ENCODE assay signal across 8 mouse cellular contexts in the genomic region with DNA sequence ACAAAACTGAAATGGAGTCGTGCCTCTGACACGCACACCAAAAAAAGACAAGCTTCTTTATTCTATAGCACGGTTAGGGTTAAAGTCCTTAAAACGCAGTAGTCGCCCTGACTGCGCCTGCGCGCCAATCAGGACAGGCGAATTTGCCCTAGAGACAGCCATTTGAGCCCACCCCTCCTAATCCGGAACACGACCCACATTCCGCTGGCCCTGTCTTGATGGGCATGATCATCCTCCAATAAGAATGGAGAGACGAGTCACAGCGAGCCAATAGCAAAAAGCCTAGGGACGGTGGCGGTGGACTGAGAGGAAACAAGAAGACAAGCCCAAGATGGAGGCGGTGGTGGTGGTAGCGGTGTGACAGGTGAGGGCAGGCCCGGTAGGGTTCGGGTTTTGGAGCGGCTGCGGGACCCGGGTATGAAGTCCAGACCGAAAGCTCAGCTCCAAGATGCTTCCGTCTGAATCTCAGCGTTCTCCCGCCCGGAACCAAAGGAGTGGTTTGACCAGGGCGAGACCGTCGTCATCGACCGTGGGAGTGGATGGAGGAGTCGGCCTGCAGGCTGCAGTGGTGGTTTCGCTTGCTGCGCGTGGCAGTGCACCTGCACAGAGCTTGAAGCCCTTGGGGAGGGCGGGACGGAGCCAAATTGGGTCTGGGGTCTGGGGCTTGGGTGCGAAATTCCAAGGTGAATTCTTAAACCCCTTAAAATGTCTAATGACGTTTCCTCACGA. TPM values are rescaled to one million over a fixed set of nuclear protein-coding genes. Genes with fewer than 3 reads are reported as not detected.
DNase-seq lines count a peak whose midpoint lies in the region; ATAC-seq and TF ChIP-seq lines count a peak whose summit lies in the region.

No protein-coding gene starts in this region.

- H3K9ac ChIP-seq in kidney, embryonic 14.5 days (ENCODE audit: low read depth, low read length): peak overlapping the region; percentile 56
- peak overlapping the region; percentile 58 for H3K9ac ChIP-seq in limb, embryonic 15.5 days

- no peak for TF ChIP-seq CTCF in bone marrow macrophage, adult 2 months (IDR thresholded peaks at IDR 0.05; ENCODE audit: low read depth, low read length)
- TF ChIP-seq CTCF in embryonic fibroblast, embryonic 13.5 days (IDR thresholded peaks at IDR 0.05; ENCODE audit: borderline replicate concordance, insufficient read depth, low read length): no peak

- H3K9me3 ChIP-seq in kidney, embryonic 14.5 days (ENCODE audit: control insufficient read depth, low read length): no peaks in the 10 kb centered on the region
- no peaks in the 10 kb centered on the region for H3K9me3 ChIP-seq in limb, embryonic 15.5 days

- DNase-seq in A20 (ENCODE audit: low read depth, low spot score): peak; percentile 93
- DNase-seq in heart, adult 9 months (ENCODE audit: low spot score in 2 of 2): peak; percentile 96 to 98
- peak; percentile 78 to 84 for DNase-seq in monocyte, adult 2 months (ENCODE audit: low read depth in 1 of 2, low spot score in 2 of 2)
- peak; percentile 92 to 93 for DNase-seq in spleen, postnatal 36 days (ENCODE audit: low spot score in 2 of 2)

- no peaks in the 10 kb centered on the region for H3K27me3 ChIP-seq in kidney, embryonic 14.5 days (ENCODE audit: control insufficient read depth, insufficient read depth, low read length)
- no peaks in the 10 kb centered on the region for H3K27me3 ChIP-seq in limb, embryonic 15.5 days

- H3K27ac ChIP-seq in bone marrow macrophage, adult 2 months (ENCODE audit: insufficient read depth, low read depth, low read length): peak overlapping the region; percentile 38; the same call in 1 of the 2 replicates
- peak overlapping the region; percentile 58; the same call in 1 of the 2 replicates for H3K27ac ChIP-seq in embryonic fibroblast, embryonic 13.5 days (ENCODE audit: insufficient read depth, low read length)
- peak overlapping the region; percentile 73 for H3K27ac ChIP-seq in kidney, embryonic 14.5 days (ENCODE audit: low read depth, low read length)
- peak overlapping the region; percentile 65; the same call in 1 of the 2 replicates for H3K27ac ChIP-seq in limb, embryonic 15.5 days

- H3K4me3 ChIP-seq in bone marrow macrophage, adult 2 months (ENCODE audit: insufficient read depth, low read length): peak overlapping the region; percentile 84
- peak overlapping the region; percentile 80 for H3K4me3 ChIP-seq in embryonic fibroblast, embryonic 13.5 days (ENCODE audit: insufficient read depth, low read length)
- peak overlapping the region; percentile 55 for H3K4me3 ChIP-seq in kidney, embryonic 14.5 days (ENCODE audit: low read length)
- peak overlapping the region; percentile 54 for H3K4me3 ChIP-seq in limb, embryonic 15.5 days

- no peak for TF ChIP-seq POLR2A in bone marrow macrophage, adult 2 months (IDR thresholded peaks at IDR 0.05; ENCODE audit: borderline replicate concordance, low read depth, low read length)
- peak; percentile 76 for TF ChIP-seq POLR2A in embryonic fibroblast, embryonic 13.5 days (IDR thresholded peaks at IDR 0.05; ENCODE audit: low read depth, low read length)

- 19% methylated on average over 42 of the region's 42 CpGs for WGBS in kidney, embryonic 14.5 days
- 22% methylated on average over 42 of the region's 42 CpGs for WGBS in limb, embryonic 15.5 days

- peak overlapping the region; percentile 52 for H3K4me2 ChIP-seq in kidney, embryonic 14.5 days (replicated peaks; ENCODE audit: low read depth, low read length)
- peak overlapping the region; percentile 42 for H3K4me2 ChIP-seq in limb, embryonic 15.5 days

- peaks cover 3% of the 10 kb centered on the region; the same call in 1 of the 2 replicates for H3K4me1 ChIP-seq in bone marrow macrophage, adult 2 months (ENCODE audit: control insufficient read depth, insufficient read depth, low read length)
- peaks cover 6% of the 10 kb centered on the region; the same call in 1 of the 2 replicates for H3K4me1 ChIP-seq in embryonic fibroblast, embryonic 13.5 days (ENCODE audit: control insufficient read depth, insufficient read depth, low read length)
- H3K4me1 ChIP-seq in kidney, embryonic 14.5 days (ENCODE audit: control insufficient read depth, insufficient read depth, low read length): no peaks in the 10 kb centered on the region
- no peaks in the 10 kb centered on the region for H3K4me1 ChIP-seq in limb, embryonic 15.5 days

- ATAC-seq in kidney, embryonic 14.5 days (ENCODE audit: low FRiP score, low TSS enrichment): peak; percentile 99
- peak; percentile 96 for ATAC-seq in limb, embryonic 15.5 days (ENCODE audit: insufficient number of reproducible peaks, low FRiP score, low TSS enrichment, low read depth)

- H3K36me3 ChIP-seq in kidney, embryonic 14.5 days (ENCODE audit: control insufficient read depth, insufficient read depth, low read length): peaks cover 15% of the 10 kb centered on the region; the same call in 1 of the 2 replicates
- H3K36me3 ChIP-seq in limb, embryonic 15.5 days: peaks cover 16% of the 10 kb centered on the region

RNA-seq across cellular contexts. Expression of gene Timp1, which starts 21.5 kb away (rescaled TPM):
- polyA plus RNA-seq in bone marrow macrophage, adult 2 months (2012; ENCODE audit: insufficient read depth, insufficient read length, missing spikeins): 8.6 and 10.6 TPM in 2 replicates
- 739 and 1,331 TPM in 2 replicates for polyA plus RNA-seq in embryonic fibroblast, embryonic 13.5 days (2011; ENCODE audit: insufficient read length, low read depth, missing spikeins)
- 23.1 and 28.7 TPM in 2 replicates for polyA plus RNA-seq in kidney, embryonic 14.5 days (2014; fragmentation: Nextera tagmentation; extraction: Ambion mirVana)
- 36.0 and 41.1 TPM in 2 replicates for polyA plus RNA-seq in limb, embryonic 15.5 days (2015; fragmentation: Nextera tagmentation; extraction: Ambion mirVana)

RNA-seq across cellular contexts. Expression of gene Araf, which starts 50.8 kb away (rescaled TPM):
- 66.4 and 74.5 TPM in 2 replicates for polyA plus RNA-seq in bone marrow macrophage, adult 2 months (2012; ENCODE audit: insufficient read depth, insufficient read length, missing spikeins)
- polyA plus RNA-seq in embryonic fibroblast, embryonic 13.5 days (2011; ENCODE audit: insufficient read length, low read depth, missing spikeins): 76.4 and 90.9 TPM in 2 replicates
- 94.0 and 103 TPM in 2 replicates for polyA plus RNA-seq in kidney, embryonic 14.5 days (2014; fragmentation: Nextera tagmentation; extraction: Ambion mirVana)
- polyA plus RNA-seq in limb, embryonic 15.5 days (2015; fragmentation: Nextera tagmentation; extraction: Ambion mirVana): 107 and 111 TPM in 2 replicates

Comparison
In these comparisons a context has a peak if more than half of its experiments do, and no peak if none do; other contexts are left out.
1. Peak in every context shown above with its lines: DNase-seq, ATAC-seq, H3K4me3 ChIP-seq and H3K27ac ChIP-seq.
2. RNA of gene Timp1, which starts 21.5 kb away (polyA plus RNA-seq): 739 to 1,331 TPM in embryonic fibroblast, embryonic 13.5 days; 36.0 to 41.1 TPM in limb, embryonic 15.5 days, 23.1 to 28.7 TPM in kidney, embryonic 14.5 days and 8.6 to 10.6 TPM in bone marrow macrophage, adult 2 months; every median in the first group is over 10 times any median in the second.